Comparison of ENCODE assay signal across 8 mouse cellular contexts in genomic region chr7:111121522-111121921, GRCm38 (mm10). TPM values are rescaled to one million over a fixed set of nuclear protein-coding genes. Genes with fewer than 3 reads are reported as not detected.
A peak's percentile ranks its signal among the peaks of the same experiment; 100 is the strongest.
DNase-seq lines count a peak whose midpoint lies in the region; ATAC-seq lines count a peak whose summit lies in the region.

No protein-coding gene starts in this region.

- peaks cover 24% of the 10 kb centered on the region for H3K36me3 ChIP-seq in forebrain, embryonic 10.5 days (replicated peaks)
- H3K36me3 ChIP-seq in kidney, embryonic 16.5 days (ENCODE audit: insufficient read depth, low read length), result no peaks in the 10 kb centered on the region
- H3K36me3 ChIP-seq in midbrain, embryonic 10.5 days, result peaks cover 19% of the 10 kb centered on the region

- WGBS in forebrain, embryonic 10.5 days, result 56% methylated on average over 9 of the region's 9 CpGs
- whole genome bisulfite sequencing in kidney, embryonic 16.5 days, result 28% methylated on average over 9 of the region's 9 CpGs
- WGBS in midbrain, embryonic 10.5 days, result 51% methylated on average over 9 of the region's 9 CpGs

- H3K9ac ChIP-seq in kidney, embryonic 16.5 days (replicated peaks; ENCODE audit: low read length), result peak overlapping the region; percentile 95

- no peaks in the 10 kb centered on the region for H3K27me3 ChIP-seq in forebrain, embryonic 10.5 days (ENCODE audit: poor library complexity, severe bottlenecking)
- H3K27me3 ChIP-seq in kidney, embryonic 16.5 days (ENCODE audit: insufficient read depth, low read length), result no peaks in the 10 kb centered on the region
- H3K27me3 ChIP-seq in midbrain, embryonic 10.5 days (ENCODE audit: low read depth, poor library complexity, severe bottlenecking), result no peaks in the 10 kb centered on the region

- H3K4me2 ChIP-seq in kidney, embryonic 16.5 days (replicated peaks; ENCODE audit: low read depth, low read length), result peak overlapping the region; percentile 88

- H3K9me3 ChIP-seq in forebrain, embryonic 10.5 days, result no peaks in the 10 kb centered on the region
- H3K9me3 ChIP-seq in kidney, embryonic 16.5 days (ENCODE audit: low read length), result no peaks in the 10 kb centered on the region
- no peaks in the 10 kb centered on the region for H3K9me3 ChIP-seq in midbrain, embryonic 10.5 days (replicated peaks)

- H3K4me3 ChIP-seq in forebrain, embryonic 10.5 days, result peak overlapping the region; percentile 70
- peak overlapping the region; percentile 75 for H3K4me3 ChIP-seq in kidney, embryonic 16.5 days (ENCODE audit: low read length)
- peak overlapping the region; percentile 74 for H3K4me3 ChIP-seq in midbrain, embryonic 10.5 days

- peak overlapping the region; percentile 98 for H3K27ac ChIP-seq in forebrain, embryonic 10.5 days
- H3K27ac ChIP-seq in kidney, embryonic 16.5 days (ENCODE audit: low read length), result peak overlapping the region; percentile 99
- peak overlapping the region; percentile 99 for H3K27ac ChIP-seq in midbrain, embryonic 10.5 days (replicated peaks)

- ATAC-seq in kidney, embryonic 16.5 days (ENCODE audit: low FRiP score, low TSS enrichment), result no peak

- DNase-seq in layer of hippocampus, adult 18-20 months (ENCODE audit: low spot score in 2 of 2), result peak; percentile 11 to 51
- DNase-seq in layer of hippocampus, postnatal 10 days (ENCODE audit: low spot score in 2 of 2), result no peak
- peak; percentile 27 for DNase-seq in MEL-GATA-1-ER (ENCODE audit: extremely low read depth, low read depth)
- DNase-seq in forebrain, embryonic 10.5 days (ENCODE audit: extremely low spot score, low spot score), result no peak
- DNase-seq in midbrain, embryonic 10.5 days (ENCODE audit: low spot score), result no peak
- DNase-seq in adrenal gland, adult 8-10 months, result no peak
- DNase-seq in testis, postnatal 14 days (ENCODE audit: low spot score), result no peak

- H3K4me1 ChIP-seq in forebrain, embryonic 10.5 days, result peaks cover 21% of the 10 kb centered on the region
- peaks cover 8% of the 10 kb centered on the region for H3K4me1 ChIP-seq in kidney, embryonic 16.5 days (ENCODE audit: insufficient read depth, low read length)
- peaks cover 17% of the 10 kb centered on the region for H3K4me1 ChIP-seq in midbrain, embryonic 10.5 days

RNA-seq across cellular contexts. Expression of gene Eif4g2, which starts 38.7 kb away (rescaled TPM):
- 100 to 1,000 TPM; 609 to 616 TPM for total RNA-seq in layer of hippocampus, adult 18-20 months (2021)
- 1,000 to 10,000 TPM; 1,036 to 1,049 TPM for total RNA-seq in layer of hippocampus, postnatal 10 days (2021)
- polyA plus RNA-seq in forebrain, embryonic 10.5 days (2016; fragmentation: Nextera tagmentation; extraction: Ambion mirVana), result 1,431 and 1,439 TPM in 2 replicates
- 856 and 968 TPM in 2 replicates for polyA plus RNA-seq in kidney, embryonic 16.5 days (2015; fragmentation: Nextera tagmentation; extraction: Ambion mirVana)
- 1,390 and 1,545 TPM in 2 replicates for polyA plus RNA-seq in midbrain, embryonic 10.5 days (2016; fragmentation: Nextera tagmentation; extraction: Ambion mirVana)
- 100 to 1,000 TPM; 727 to 811 (median 783) TPM for total RNA-seq in adrenal gland, adult 8-10 months (2022)

Comparison
In these comparisons a context has a peak if more than half of its experiments do, and no peak if none do; other contexts are left out.
1. DNase-seq: peak in layer of hippocampus, adult 18-20 months (2 of 2) and MEL-GATA-1-ER (single experiment); none in layer of hippocampus, postnatal 10 days (0 of 2), forebrain, embryonic 10.5 days (single experiment), midbrain, embryonic 10.5 days (single experiment), adrenal gland, adult 8-10 months (single experiment) and testis, postnatal 14 days (single experiment).
2. Peak in every context shown above with its lines, with median percentiles within 50 percentile points of each other: H3K27ac ChIP-seq and H3K4me3 ChIP-seq.